9 mouse cellular contexts compared by ENCODE assay signal in the genomic region with DNA sequence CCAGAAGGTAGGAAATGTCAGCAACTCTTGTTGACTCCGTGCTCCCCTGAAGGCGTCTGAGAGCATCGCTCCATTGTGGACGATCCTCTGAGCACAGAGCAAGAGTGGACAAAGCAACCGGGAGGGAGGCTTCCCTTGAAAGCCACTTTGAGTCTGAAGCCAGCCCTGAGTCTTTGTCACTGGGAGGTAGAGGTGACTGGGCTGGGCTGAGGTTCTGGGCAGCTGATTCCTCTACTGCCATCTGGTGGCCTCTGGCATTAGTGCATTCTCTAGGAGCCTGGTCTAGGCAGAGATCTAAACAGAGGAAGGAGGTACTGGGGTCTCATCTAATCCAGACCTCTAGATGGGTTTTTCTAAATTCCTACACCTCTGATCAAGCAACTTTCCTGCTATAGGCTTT. TPM values are rescaled to one million over a fixed set of nuclear protein-coding genes. Genes with fewer than 3 reads are reported as not detected.
DNase-seq lines count a peak whose midpoint lies in the region; ATAC-seq and TF ChIP-seq lines count a peak whose summit lies in the region.
"Had no signal": no experiment of that assay in that cellular context is flagged by ENCODE, and none has a peak within 500 bp of the region (broad histone marks: within the 10 kb centered on the region; RNA-seq: fewer than 3 reads in every experiment).

No protein-coding gene starts in this region.

- no peaks in the 10 kb centered on the region for H3K36me3 ChIP-seq in intestine, embryonic 16.5 days (ENCODE audit: control insufficient read depth, insufficient read depth, low read length)
- H3K36me3 ChIP-seq in midbrain, embryonic 12.5 days: no peaks in the 10 kb centered on the region
- no peaks in the 10 kb centered on the region for H3K36me3 ChIP-seq in small intestine, adult 2 months (ENCODE audit: control insufficient read depth, insufficient read depth, low read length)

- peak; percentile 62; the same call in 1 of the 2 replicates for ATAC-seq in intestine, embryonic 16.5 days
- ATAC-seq in midbrain, embryonic 12.5 days (ENCODE audit: low FRiP score, low read depth): peak; percentile 13; the same call in 1 of the 2 replicates
- ATAC-seq: Patski had no signal

- intact Hi-C loops in gastrocnemius, postnatal 14 days (cut with DNase I; ENCODE audit: low total_unique reads): loop anchor here (1.0 to 5.0 kb wide), 2 partner anchors 144 to 163 kb away; no protein-coding TSS in a partner anchor
- intact Hi-C loops in left cerebral cortex, postnatal 14 days (cut with DNase I): loop anchor here (1.0 kb wide), 1 partner anchor 163 kb away; no protein-coding TSS in a partner anchor

- no peak overlapping the region for H3K4me2 ChIP-seq in intestine, embryonic 16.5 days (ENCODE audit: low read depth, low read length)
- H3K4me2 ChIP-seq in midbrain, embryonic 12.5 days (replicated peaks): 0 out of 2 replicates have a peak overlapping the region, but pooled peaks have one; percentile 8

- TF ChIP-seq POLR2A in small intestine, adult 2 months (IDR thresholded peaks at IDR 0.05; ENCODE audit: low read depth, low read length): no peak

- no peak overlapping the region for H3K9ac ChIP-seq in intestine, embryonic 16.5 days (ENCODE audit: low read depth, low read length)
- no peak overlapping the region; the same call in 1 of the 2 replicates for H3K9ac ChIP-seq in midbrain, embryonic 12.5 days (replicated peaks)

- 9% methylated on average over 5 of the region's 5 CpGs for WGBS in intestine, embryonic 16.5 days
- 2% methylated on average over 5 of the region's 5 CpGs for WGBS in midbrain, embryonic 12.5 days
- 12% methylated on average over 5 of the region's 5 CpGs for WGBS in small intestine, adult 2 months

- no peak overlapping the region for H3K27ac ChIP-seq in intestine, embryonic 16.5 days (ENCODE audit: low read length)
- no peak overlapping the region for H3K27ac ChIP-seq in midbrain, embryonic 12.5 days (replicated peaks)
- H3K27ac ChIP-seq in small intestine, adult 2 months (ENCODE audit: insufficient read depth, low read depth, low read length): no peak overlapping the region

- no peak overlapping the region for H3K4me3 ChIP-seq in intestine, embryonic 16.5 days (ENCODE audit: low read length)
- no peak overlapping the region for H3K4me3 ChIP-seq in midbrain, embryonic 12.5 days
- H3K4me3 ChIP-seq in small intestine, adult 2 months (ENCODE audit: low read depth, low read length): no peak overlapping the region

- DNase-seq in heart, adult 18-20 months: peak; percentile 68 to 87
- DNase-seq in heart, adult 11 months: no peak
- DNase-seq in cerebellum, postnatal 4 days (ENCODE audit: low spot score in 2 of 2): peak; percentile 85 to 92
- DNase-seq in gastrocnemius, postnatal 14 days: peak; percentile 65
- DNase-seq in left cerebral cortex, postnatal 14 days (ENCODE audit: low spot score in 2 of 2): peak; percentile 82 to 90

- H3K27me3 ChIP-seq in intestine, embryonic 16.5 days (replicated peaks; ENCODE audit: control insufficient read depth, insufficient read depth, low read length): no peaks in the 10 kb centered on the region
- H3K27me3 ChIP-seq in midbrain, embryonic 12.5 days: no peaks in the 10 kb centered on the region
- H3K27me3 ChIP-seq in small intestine, adult 2 months (ENCODE audit: control insufficient read depth, insufficient read depth, low read length): no peaks in the 10 kb centered on the region

- peaks cover 35% of the 10 kb centered on the region for H3K4me1 ChIP-seq in intestine, embryonic 16.5 days (ENCODE audit: control insufficient read depth, insufficient read depth, low read length)
- H3K4me1 ChIP-seq in midbrain, embryonic 12.5 days: peaks cover 49% of the 10 kb centered on the region
- peaks cover 38% of the 10 kb centered on the region for H3K4me1 ChIP-seq in small intestine, adult 2 months (ENCODE audit: control insufficient read depth, insufficient read depth, insufficient read length, low read length)

- no peaks in the 10 kb centered on the region for H3K9me3 ChIP-seq in intestine, embryonic 16.5 days (ENCODE audit: control insufficient read depth, low read length)
- 0 out of 2 replicates have a peak, but pooled peaks cover 1% of the 10 kb centered on the region for H3K9me3 ChIP-seq in midbrain, embryonic 12.5 days

- peak; percentile 77; the same call in 1 of the 2 replicates for TF ChIP-seq CTCF in small intestine, adult 2 months (IDR thresholded peaks at IDR 0.05; ENCODE audit: extremely low read depth, insufficient read length, insufficient replicate concordance, low read depth, low read length)

RNA-seq across cellular contexts. Expression of gene Ephb2, which starts 5.3 kb away (rescaled TPM):
- under 1 TPM; 0.89 to 0.90 TPM for total RNA-seq in heart, adult 18-20 months (2021)
- total RNA-seq in gastrocnemius, postnatal 14 days (2021): 1 to 10 TPM; 1.2 to 4.2 TPM
- polyA plus RNA-seq in intestine, embryonic 16.5 days (2015; fragmentation: Nextera tagmentation; extraction: Ambion mirVana): 3.1 and 3.5 TPM in 2 replicates
- 10 to 100 TPM; 31.6 to 32.7 TPM for total RNA-seq in left cerebral cortex, postnatal 14 days (2021)
- polyA plus RNA-seq in midbrain, embryonic 12.5 days (2016; fragmentation: Nextera tagmentation; extraction: Ambion mirVana): 39.8 and 40.0 TPM in 2 replicates
- polyA plus RNA-seq in small intestine, adult 2 months (2012; rRNA removed): 32.1 and 57.6 TPM in 2 replicates

RNA-seq across cellular contexts. Expression of gene C1qb, which starts 44.9 kb away (rescaled TPM):
- 10 to 100 TPM; 42.6 to 54.2 TPM for total RNA-seq in heart, adult 18-20 months (2021)
- 10 to 100 TPM; 18.8 to 20.8 TPM for total RNA-seq in gastrocnemius, postnatal 14 days (2021)
- polyA plus RNA-seq in intestine, embryonic 16.5 days (2015; fragmentation: Nextera tagmentation; extraction: Ambion mirVana): 76.3 and 77.6 TPM in 2 replicates
- 10 to 100 TPM; 36.1 to 43.9 TPM for total RNA-seq in left cerebral cortex, postnatal 14 days (2021)
- 30.2 and 38.4 TPM in 2 replicates for polyA plus RNA-seq in midbrain, embryonic 12.5 days (2016; fragmentation: Nextera tagmentation; extraction: Ambion mirVana)
- polyA plus RNA-seq in small intestine, adult 2 months (2012; rRNA removed): 58.9 and 71.3 TPM in 2 replicates
- polyA plus RNA-seq: Patski had no signal

RNA-seq across cellular contexts. Expression of gene C1qc, which starts 51.8 kb away (rescaled TPM):
- 10 to 100 TPM; 36.9 to 41.6 TPM for total RNA-seq in heart, adult 18-20 months (2021)
- 10 to 100 TPM; 15.2 to 18.1 TPM for total RNA-seq in gastrocnemius, postnatal 14 days (2021)
- 28.4 and 32.9 TPM in 2 replicates for polyA plus RNA-seq in intestine, embryonic 16.5 days (2015; fragmentation: Nextera tagmentation; extraction: Ambion mirVana)
- total RNA-seq in left cerebral cortex, postnatal 14 days (2021): 10 to 100 TPM; 39.4 to 40.1 TPM
- polyA plus RNA-seq in midbrain, embryonic 12.5 days (2016; fragmentation: Nextera tagmentation; extraction: Ambion mirVana): 17.3 and 23.9 TPM in 2 replicates
- 82.5 and 108 TPM in 2 replicates for polyA plus RNA-seq in small intestine, adult 2 months (2012; rRNA removed)
- polyA plus RNA-seq: Patski had no signal

RNA-seq across cellular contexts. Expression of gene C1qa, which starts 57.5 kb away (rescaled TPM):
- 10 to 100 TPM; 44.4 to 55.2 TPM for total RNA-seq in heart, adult 18-20 months (2021)
- 10 to 100 TPM; 18.7 to 19.7 TPM for total RNA-seq in gastrocnemius, postnatal 14 days (2021)
- polyA plus RNA-seq in intestine, embryonic 16.5 days (2015; fragmentation: Nextera tagmentation; extraction: Ambion mirVana): 60.4 and 60.6 TPM in 2 replicates
- total RNA-seq in left cerebral cortex, postnatal 14 days (2021): 10 to 100 TPM; 42.5 to 44.9 TPM
- polyA plus RNA-seq in midbrain, embryonic 12.5 days (2016; fragmentation: Nextera tagmentation; extraction: Ambion mirVana): 16.3 and 17.0 TPM in 2 replicates
- polyA plus RNA-seq in small intestine, adult 2 months (2012; rRNA removed): 35.1 and 55.8 TPM in 2 replicates
- polyA plus RNA-seq: Patski had no signal

Comparison
In these comparisons a context has a peak if more than half of its experiments do, and no peak if none do; other contexts are left out.
1. RNA of gene Ephb2, which starts 5.3 kb away (total RNA-seq): 31.6 to 32.7 TPM in left cerebral cortex, postnatal 14 days; 1.2 to 4.2 TPM in gastrocnemius, postnatal 14 days and 0.89 to 0.90 TPM in heart, adult 18-20 months; every median in the first group is over 4 times any median in the second.